In the genomic region with DNA sequence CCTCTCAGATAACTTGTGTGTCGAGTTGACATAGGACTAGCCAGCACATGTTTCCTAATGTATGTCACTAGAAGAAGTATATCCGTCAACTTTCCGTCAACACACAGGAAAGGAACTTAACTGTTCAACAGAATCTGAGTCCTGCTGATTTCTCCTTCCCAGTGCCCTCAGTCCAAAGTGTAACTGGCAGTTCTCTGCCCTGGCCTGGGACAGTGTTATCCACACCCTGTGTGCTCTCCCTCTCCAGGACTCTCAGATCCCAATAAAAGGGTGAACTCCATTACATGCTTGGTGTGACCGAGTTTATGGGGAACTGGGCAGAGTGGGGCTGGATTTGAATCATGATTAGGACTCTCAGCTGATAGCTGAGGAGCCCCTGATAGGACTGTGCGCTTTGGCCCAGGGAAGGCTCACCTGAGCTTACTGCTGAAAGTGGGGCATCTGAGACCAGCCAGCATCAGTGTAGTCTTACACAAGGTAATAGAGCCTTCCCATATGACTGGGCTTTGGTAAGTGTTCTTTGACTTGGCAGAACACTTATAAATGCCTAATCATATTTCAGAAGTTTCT, we compare ENCODE assay signal across 14 mouse cellular contexts.
"Had no signal": no experiment of that assay in that cellular context is flagged by ENCODE, and none has a peak within 500 bp of the region (broad histone marks: within the 10 kb centered on the region; RNA-seq: fewer than 3 reads in every experiment).

No protein-coding gene starts in this region.

- ATAC-seq: liver, postnatal 0 days; lung, postnatal 0 days; midbrain, embryonic 13.5 days had no signal

- H3K27ac ChIP-seq: hindbrain, embryonic 15.5 days; layer of hippocampus, adult 2 months; limb, embryonic 10.5 days; limb, embryonic 13.5 days; liver, embryonic 14.5 days; macrophage; midbrain, embryonic 13.5 days had no signal

- H3K4me3 ChIP-seq: hindbrain, embryonic 15.5 days; layer of hippocampus, adult 2 months; limb, embryonic 10.5 days; limb, embryonic 13.5 days; midbrain, embryonic 13.5 days had no signal

- DNase-seq: kidney, postnatal 4 days; layer of hippocampus, adult 9-11 months; liver; liver, postnatal 0 days; lung, embryonic 14.5 days; thymus, postnatal 25 days had no signal

- H3K4me1 ChIP-seq: hindbrain, embryonic 15.5 days; midbrain, embryonic 13.5 days had no signal

- H3K9me3 ChIP-seq: hindbrain, embryonic 15.5 days; limb, embryonic 10.5 days; limb, embryonic 13.5 days; midbrain, embryonic 13.5 days had no signal

- H3K4me2 ChIP-seq: hindbrain, embryonic 15.5 days; limb, embryonic 13.5 days; lung, embryonic 14.5 days; midbrain, embryonic 13.5 days had no signal

- H3K27me3 ChIP-seq: hindbrain, embryonic 15.5 days; limb, embryonic 13.5 days; midbrain, embryonic 13.5 days had no signal

- H3K9ac ChIP-seq: hindbrain, embryonic 15.5 days; limb, embryonic 13.5 days; liver, embryonic 14.5 days; liver, postnatal 0 days; lung, embryonic 14.5 days; midbrain, embryonic 13.5 days had no signal
